In genomic region chr12:86977833-86978232, GRCm38 (mm10) we compare ENCODE assay signal across 10 mouse cellular contexts. TPM values are rescaled to one million over a fixed set of nuclear protein-coding genes. Genes with fewer than 3 reads are reported as not detected.
DNase-seq lines count a peak whose midpoint lies in the region; ATAC-seq lines count a peak whose summit lies in the region.
"Had no signal": no experiment of that assay in that cellular context is flagged by ENCODE, and none has a peak within 500 bp of the region (broad histone marks: within the 10 kb centered on the region; RNA-seq: fewer than 3 reads in every experiment).

No protein-coding gene starts in this region.

- H3K9ac ChIP-seq in forebrain, embryonic 14.5 days (ENCODE audit: low read length) = no peak overlapping the region
- H3K9ac ChIP-seq in forebrain, embryonic 11.5 days (ENCODE audit: low read length) = no peak overlapping the region
- no peak overlapping the region for H3K9ac ChIP-seq in hindbrain, embryonic 16.5 days (ENCODE audit: low read depth, low read length)
- H3K9ac ChIP-seq in midbrain, embryonic 13.5 days (replicated peaks) = no peak overlapping the region
- H3K9ac ChIP-seq: embryonic facial prominence, embryonic 13.5 days had no signal

- ATAC-seq in forebrain, embryonic 14.5 days = 0 out of 2 replicates have a peak, but pooled peaks have one; percentile 16
- no peak for ATAC-seq in forebrain, embryonic 11.5 days (replicated peaks; ENCODE audit: low FRiP score)
- no peak for ATAC-seq in megakaryocyte, adult 5-6 weeks (ENCODE audit: poor library complexity, severe bottlenecking)
- 0 out of 2 replicates have a peak, but pooled peaks have one; percentile 13 for ATAC-seq in hindbrain, embryonic 16.5 days
- ATAC-seq in midbrain, embryonic 13.5 days = no peak

- H3K36me3 ChIP-seq in forebrain, embryonic 14.5 days (ENCODE audit: control insufficient read depth, insufficient read depth, low read length) = no peaks in the 10 kb centered on the region
- H3K36me3 ChIP-seq in forebrain, embryonic 11.5 days (ENCODE audit: control insufficient read depth, insufficient read depth, low read length) = no peaks in the 10 kb centered on the region
- H3K36me3 ChIP-seq in megakaryocyte, embryonic 14.5 days (replicated peaks; ENCODE audit: low read length) = no peaks in the 10 kb centered on the region
- H3K36me3 ChIP-seq in hindbrain, embryonic 16.5 days (ENCODE audit: control insufficient read depth, insufficient read depth, low read length) = no peaks in the 10 kb centered on the region
- H3K36me3 ChIP-seq in midbrain, embryonic 13.5 days = no peaks in the 10 kb centered on the region
- H3K36me3 ChIP-seq: embryonic facial prominence, embryonic 13.5 days had no signal

- H3K4me2 ChIP-seq in forebrain, embryonic 14.5 days (ENCODE audit: low read length) = no peak overlapping the region
- H3K4me2 ChIP-seq in forebrain, embryonic 11.5 days (ENCODE audit: low read depth, low read length, severe bottlenecking) = no peak overlapping the region
- peak overlapping the region; percentile 3; the same call in 1 of the 2 replicates for H3K4me2 ChIP-seq in hindbrain, embryonic 16.5 days (ENCODE audit: low read length)
- H3K4me2 ChIP-seq in midbrain, embryonic 13.5 days (replicated peaks) = no peak overlapping the region
- H3K4me2 ChIP-seq: embryonic facial prominence, embryonic 13.5 days had no signal

- 11% methylated on average over 15 of the region's 15 CpGs for WGBS in forebrain, embryonic 14.5 days
- WGBS in forebrain, embryonic 11.5 days = 43% methylated on average over 15 of the region's 15 CpGs
- 14% methylated on average over 15 of the region's 15 CpGs for WGBS in hindbrain, embryonic 16.5 days
- 40% methylated on average over 15 of the region's 15 CpGs for WGBS in midbrain, embryonic 13.5 days

- no peak overlapping the region for H3K4me3 ChIP-seq in forebrain, embryonic 14.5 days (ENCODE audit: low read depth, low read length)
- no peak overlapping the region for H3K4me3 ChIP-seq in forebrain, embryonic 11.5 days (ENCODE audit: low read depth, low read length)
- H3K4me3 ChIP-seq in megakaryocyte, embryonic 14.5 days (replicated peaks) = peak overlapping the region; percentile 42
- no peak overlapping the region for H3K4me3 ChIP-seq in hindbrain, embryonic 16.5 days (ENCODE audit: low read length)
- H3K4me3 ChIP-seq in midbrain, embryonic 13.5 days (replicated peaks) = no peak overlapping the region
- H3K4me3 ChIP-seq: embryonic facial prominence, embryonic 13.5 days had no signal

- peak; percentile 73 for DNase-seq in forebrain, embryonic 14.5 days (ENCODE audit: low spot score)
- DNase-seq in forebrain, embryonic 11.5 days (ENCODE audit: low spot score) = no peak
- DNase-seq in right cerebral cortex, postnatal 4 days = peak; percentile 38
- no peak for DNase-seq in urinary bladder, adult 2 months (ENCODE audit: low spot score)

- H3K27me3 ChIP-seq in forebrain, embryonic 14.5 days (replicated peaks; ENCODE audit: control insufficient read depth, insufficient read depth, low read length) = peaks cover 11% of the 10 kb centered on the region
- peaks cover 6% of the 10 kb centered on the region; the same call in 1 of the 2 replicates for H3K27me3 ChIP-seq in forebrain, embryonic 11.5 days (ENCODE audit: control insufficient read depth, insufficient read depth, low read length)
- peaks cover 48% of the 10 kb centered on the region for H3K27me3 ChIP-seq in megakaryocyte, embryonic 14.5 days (replicated peaks)
- H3K27me3 ChIP-seq in hindbrain, embryonic 16.5 days (replicated peaks; ENCODE audit: control insufficient read depth, insufficient read depth, low read length) = peaks cover 4% of the 10 kb centered on the region; the same call in 1 of the 2 replicates
- peaks cover 54% of the 10 kb centered on the region for H3K27me3 ChIP-seq in midbrain, embryonic 13.5 days

- H3K27ac ChIP-seq in forebrain, embryonic 14.5 days (ENCODE audit: low read depth, low read length) = no peak overlapping the region
- H3K27ac ChIP-seq in forebrain, embryonic 11.5 days (ENCODE audit: low read depth, low read length) = no peak overlapping the region
- no peak overlapping the region for H3K27ac ChIP-seq in hindbrain, embryonic 16.5 days (ENCODE audit: low read depth, low read length)
- H3K27ac ChIP-seq in midbrain, embryonic 13.5 days = no peak overlapping the region
- H3K27ac ChIP-seq: embryonic facial prominence, embryonic 13.5 days had no signal

- H3K9me3 ChIP-seq in forebrain, embryonic 14.5 days (replicated peaks; ENCODE audit: control insufficient read depth, low read length) = no peaks in the 10 kb centered on the region
- no peaks in the 10 kb centered on the region for H3K9me3 ChIP-seq in forebrain, embryonic 11.5 days (ENCODE audit: control insufficient read depth, low read length)
- no peaks in the 10 kb centered on the region for H3K9me3 ChIP-seq in megakaryocyte, embryonic 14.5 days
- no peaks in the 10 kb centered on the region for H3K9me3 ChIP-seq in hindbrain, embryonic 16.5 days (ENCODE audit: control insufficient read depth, low read length)
- no peaks in the 10 kb centered on the region for H3K9me3 ChIP-seq in midbrain, embryonic 13.5 days
- H3K9me3 ChIP-seq: embryonic facial prominence, embryonic 13.5 days had no signal

- H3K4me1 ChIP-seq in forebrain, embryonic 14.5 days (ENCODE audit: control insufficient read depth, insufficient read depth, low read length) = peaks cover 32% of the 10 kb centered on the region
- H3K4me1 ChIP-seq in forebrain, embryonic 11.5 days (replicated peaks; ENCODE audit: control insufficient read depth, insufficient read depth, low read length) = peaks cover 14% of the 10 kb centered on the region
- peaks cover 58% of the 10 kb centered on the region for H3K4me1 ChIP-seq in megakaryocyte, embryonic 14.5 days
- peaks cover 42% of the 10 kb centered on the region for H3K4me1 ChIP-seq in hindbrain, embryonic 16.5 days (ENCODE audit: control insufficient read depth, insufficient read depth, low read depth, low read length)
- H3K4me1 ChIP-seq in midbrain, embryonic 13.5 days (replicated peaks) = peaks cover 33% of the 10 kb centered on the region

RNA-seq across cellular contexts. Expression of gene Zdhhc22, which starts 12.4 kb away (rescaled TPM):
- 4.3 and 5.5 TPM in 2 replicates for polyA plus RNA-seq in forebrain, embryonic 14.5 days (2014; fragmentation: Nextera tagmentation; extraction: Ambion mirVana)
- polyA plus RNA-seq in forebrain, embryonic 11.5 days (2014; fragmentation: Nextera tagmentation; extraction: Ambion mirVana) = 0.15 and 0.17 TPM in 2 replicates
- not detected in 2 replicates for polyA plus RNA-seq in megakaryocyte, embryonic 14.5 days (2012; ENCODE audit: insufficient read depth, low replicate concordance)
- not detected in 2 replicates for total RNA-seq in megakaryocyte, adult 5-6 weeks (2015)
- not detected in 2 replicates for total RNA-seq in megakaryocyte, adult 5-6 weeks (2017)
- polyA plus RNA-seq in hindbrain, embryonic 16.5 days (2015; fragmentation: Nextera tagmentation; extraction: Ambion mirVana) = 23.2 and 26.9 TPM in 2 replicates
- polyA plus RNA-seq in midbrain, embryonic 13.5 days (2015; fragmentation: Nextera tagmentation; extraction: Ambion mirVana) = 6.0 and 7.1 TPM in 2 replicates
- not detected in 2 replicates for polyA plus RNA-seq in urinary bladder, adult 2 months (2012; rRNA removed)
- total RNA-seq: CH12.LX had no signal

RNA-seq across cellular contexts. Expression of gene Cipc, which starts 31.0 kb away (rescaled TPM):
- polyA plus RNA-seq in forebrain, embryonic 14.5 days (2014; fragmentation: Nextera tagmentation; extraction: Ambion mirVana) = 47.5 and 57.0 TPM in 2 replicates
- 46.5 and 48.7 TPM in 2 replicates for polyA plus RNA-seq in forebrain, embryonic 11.5 days (2014; fragmentation: Nextera tagmentation; extraction: Ambion mirVana)
- polyA plus RNA-seq in megakaryocyte, embryonic 14.5 days (2012; ENCODE audit: insufficient read depth, low replicate concordance) = 4.8 and 6.4 TPM in 2 replicates
- 12.0 and 12.9 TPM in 2 replicates for total RNA-seq in megakaryocyte, adult 5-6 weeks (2015)
- total RNA-seq in megakaryocyte, adult 5-6 weeks (2017) = 8.9 and 11.0 TPM in 2 replicates
- polyA plus RNA-seq in hindbrain, embryonic 16.5 days (2015; fragmentation: Nextera tagmentation; extraction: Ambion mirVana) = 43.4 and 49.0 TPM in 2 replicates
- 49.8 and 51.2 TPM in 2 replicates for polyA plus RNA-seq in midbrain, embryonic 13.5 days (2015; fragmentation: Nextera tagmentation; extraction: Ambion mirVana)
- 46.4 and 52.3 TPM in 2 replicates for polyA plus RNA-seq in urinary bladder, adult 2 months (2012; rRNA removed)

RNA-seq across cellular contexts. Expression of gene Tmem63c, which starts 43.3 kb away (rescaled TPM):
- 5.9 and 8.9 TPM in 2 replicates for polyA plus RNA-seq in forebrain, embryonic 14.5 days (2014; fragmentation: Nextera tagmentation; extraction: Ambion mirVana)
- polyA plus RNA-seq in forebrain, embryonic 11.5 days (2014; fragmentation: Nextera tagmentation; extraction: Ambion mirVana) = 0.25 and 0.32 TPM in 2 replicates
- polyA plus RNA-seq in megakaryocyte, embryonic 14.5 days (2012; ENCODE audit: insufficient read depth, low replicate concordance) = 0.08 TPM in 1 of 2 replicates, not detected in the other
- not detected in 2 replicates for total RNA-seq in megakaryocyte, adult 5-6 weeks (2015)
- total RNA-seq in megakaryocyte, adult 5-6 weeks (2017) = not detected in 2 replicates
- 11.0 and 11.9 TPM in 2 replicates for polyA plus RNA-seq in hindbrain, embryonic 16.5 days (2015; fragmentation: Nextera tagmentation; extraction: Ambion mirVana)
- 3.7 and 4.3 TPM in 2 replicates for polyA plus RNA-seq in midbrain, embryonic 13.5 days (2015; fragmentation: Nextera tagmentation; extraction: Ambion mirVana)
- polyA plus RNA-seq in urinary bladder, adult 2 months (2012; rRNA removed) = 0.13 and 0.19 TPM in 2 replicates

Comparison
In these comparisons a context has a peak if more than half of its experiments do, and no peak if none do; other contexts are left out.
1. ATAC-seq: peak in forebrain, embryonic 14.5 days (single experiment) and hindbrain, embryonic 16.5 days (single experiment); none in forebrain, embryonic 11.5 days (single experiment), megakaryocyte, adult 5-6 weeks (single experiment) and midbrain, embryonic 13.5 days (single experiment).
2. DNase-seq: peak in forebrain, embryonic 14.5 days (single experiment) and right cerebral cortex, postnatal 4 days (single experiment); none in forebrain, embryonic 11.5 days (single experiment) and urinary bladder, adult 2 months (single experiment).